Mouse (Mus musculus) subcutaneous adipose tissue, adult 2 months (tissue): ENCODE results near the gene Fads3. TPM values are rescaled to one million over a fixed set of nuclear protein-coding genes. Genes with fewer than 3 reads are reported as not detected.

ENCODE experiments used
- polyA plus RNA-seq: library from polyadenylated mRNA; depleted of rRNA; stranded (reverse); fragments of >200 nt; gene quantifications from 2 replicates; pipeline ENCODE4 v1.2.3, GENCODE M21; 2012; ENCODE audit warnings: low replicate concordance; rRNA removed

The Fads3 gene
- polyA plus RNA-seq = 321 and 1,478 TPM in 2 replicates

DNA sequence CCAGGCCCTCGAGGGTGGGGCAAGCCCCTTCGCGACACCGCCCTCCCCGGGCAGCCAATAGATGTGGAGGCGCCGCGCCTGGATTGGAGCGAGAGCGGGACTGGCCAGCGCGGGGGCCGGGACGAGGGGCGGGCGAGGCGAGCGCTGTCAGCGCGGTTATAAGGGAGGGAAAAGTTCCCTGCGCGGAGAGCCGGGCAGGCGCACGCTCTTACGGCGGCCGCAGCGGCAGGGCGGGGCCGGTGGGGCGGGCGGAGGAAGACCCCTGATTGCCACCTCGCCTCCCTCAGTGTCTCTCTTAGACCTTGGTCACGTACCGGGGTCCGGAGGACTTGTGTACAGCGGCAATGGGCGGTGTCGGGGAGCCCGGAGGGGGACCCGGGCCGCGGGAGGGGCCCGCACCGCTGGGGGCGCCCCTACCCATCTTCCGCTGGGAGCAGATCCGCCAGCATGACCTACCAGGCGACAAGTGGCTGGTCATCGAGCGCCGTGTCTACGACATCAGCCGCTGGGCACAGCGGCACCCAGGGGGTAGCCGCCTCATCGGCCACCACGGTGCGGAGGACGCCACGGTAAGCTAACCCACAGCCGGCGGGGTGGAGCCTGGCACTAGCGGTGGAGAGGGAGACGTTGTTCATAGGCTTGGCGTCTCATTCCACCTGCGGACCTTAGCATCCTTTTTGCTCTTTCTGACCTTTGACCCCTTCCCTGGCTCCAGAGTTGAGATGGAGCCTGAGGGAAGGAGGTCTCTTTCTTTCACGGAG, at the start of gene Fads3:
Fads3 (plus strand) TSS at position 182 of the 761 bp plus-strand sequence.

DNA sequence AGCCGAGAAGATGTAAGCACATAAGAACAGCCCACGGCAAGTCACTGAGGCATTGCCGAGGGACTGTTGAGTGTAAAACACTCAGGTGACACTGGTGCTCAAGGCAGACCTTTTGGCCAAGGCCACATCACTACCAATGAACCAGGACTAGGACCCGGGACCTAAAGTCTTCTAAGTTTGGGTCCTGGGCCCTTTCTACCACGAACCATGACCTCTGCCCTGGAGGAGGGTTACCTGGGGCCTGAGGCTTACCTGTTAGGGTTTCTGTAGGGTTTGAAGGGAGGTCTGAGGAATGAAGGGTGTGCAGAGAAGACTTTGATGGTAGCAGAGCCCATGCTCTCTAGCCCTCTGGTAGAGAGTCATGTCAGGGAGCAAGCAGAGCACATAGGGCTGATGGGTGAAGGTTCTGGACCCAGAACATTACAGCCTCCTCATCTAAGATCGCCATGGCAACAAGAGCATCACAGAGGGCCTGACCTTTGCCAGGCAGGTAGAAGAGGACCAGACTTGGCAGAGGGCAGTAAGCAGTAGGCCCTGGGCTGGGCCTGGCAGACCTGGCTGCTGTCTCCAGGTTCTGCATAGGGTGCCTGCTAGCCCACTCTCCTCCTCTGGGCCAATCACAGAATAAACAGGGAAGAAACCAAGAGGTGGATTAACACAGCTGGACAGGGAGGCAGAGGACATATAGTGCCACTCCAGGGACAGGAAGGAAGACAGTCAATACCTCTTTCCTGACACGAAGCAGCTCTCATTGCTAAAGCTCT, 40.0 kb upstream of the Fads3 start, which contains the start of the genes Best1 and Rab3il1:
Best1 (minus strand) TSS at position 428 of the 764 bp plus-strand sequence.
Rab3il1 (plus strand) TSS at position 464 of the 764 bp plus-strand sequence.

DNA sequence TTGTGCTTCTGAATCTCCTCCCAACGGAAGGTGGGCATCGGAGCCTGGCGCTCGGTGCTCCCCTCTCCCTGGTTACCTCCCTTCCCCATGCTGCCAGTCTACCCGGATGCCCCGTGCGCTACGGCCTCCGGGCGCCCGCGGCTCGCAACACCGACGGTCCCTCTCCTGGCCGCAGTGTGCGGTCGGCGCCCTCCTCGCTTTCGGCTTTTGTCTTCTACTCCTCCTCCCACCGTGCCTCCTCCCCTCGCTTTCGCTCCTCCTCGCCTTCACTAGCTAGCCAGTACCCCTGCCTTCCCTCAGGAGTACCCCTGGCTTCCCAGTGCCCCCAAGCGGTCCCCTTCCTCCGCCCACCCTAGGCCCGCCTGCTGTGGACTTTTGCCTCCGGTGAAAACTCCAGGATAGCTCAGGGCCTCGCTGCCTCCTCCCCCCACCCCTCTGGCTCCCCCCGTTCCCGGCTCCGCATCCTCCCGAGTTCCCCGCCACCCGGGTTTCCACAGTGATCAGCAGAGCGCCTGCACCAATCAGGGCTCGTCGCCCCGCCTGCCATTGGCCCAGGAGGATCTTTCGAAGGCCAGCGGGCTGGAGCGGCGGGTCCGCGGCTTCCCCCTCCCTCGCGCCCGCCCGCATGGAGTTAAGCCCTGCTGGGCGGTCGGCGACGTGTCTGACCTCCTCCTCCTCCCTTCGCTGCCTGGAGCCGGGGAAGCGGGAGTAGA, 60.1 kb downstream of the Fads3 start, which contains the start of gene Fads2:
Fads2 (minus strand) TSS at position 406 of the 713 bp plus-strand sequence.

Other genes starting within 250 kb of the Fads3 start
- not detected in 2 replicates for gene Scgb2a2, start 194.0 kb upstream of the Fads3 start, polyA plus RNA-seq
- 5.6 and 19.3 TPM in 2 replicates for gene Incenp, start 142.0 kb upstream of the Fads3 start, polyA plus RNA-seq
- gene Fth1, start 61.0 kb upstream of the Fads3 start, polyA plus RNA-seq = 2,651 and 3,085 TPM in 2 replicates
- 1.4 and 2.2 TPM in 2 replicates for gene Best1, start 39.9 kb upstream of the Fads3 start, polyA plus RNA-seq
- gene Rab3il1, start 39.9 kb upstream of the Fads3 start, polyA plus RNA-seq = 43.1 and 45.3 TPM in 2 replicates
- gene Fads2, start 60.2 kb downstream of the Fads3 start, polyA plus RNA-seq = 27.4 and 79.0 TPM in 2 replicates
- gene Fads1, start 141.3 kb downstream of the Fads3 start, polyA plus RNA-seq = 38.6 and 77.2 TPM in 2 replicates
- gene Tmem258, start 162.4 kb downstream of the Fads3 start, polyA plus RNA-seq = 93.3 and 125 TPM in 2 replicates
- gene Fen1, start 162.6 kb downstream of the Fads3 start, polyA plus RNA-seq = 5.2 and 16.2 TPM in 2 replicates
- 6.1 and 19.3 TPM in 2 replicates for gene Myrf, start 199.2 kb downstream of the Fads3 start, polyA plus RNA-seq